Mouse (Mus musculus) liver, embryonic 12.5 days (tissue): ENCODE data around the gene Gcnt7. TPM values are rescaled to one million over a fixed set of nuclear protein-coding genes. Genes with fewer than 3 reads are reported as not detected.

Experiments used
- ATAC-seq: fragments of 200-750 bp; cut with Nextera tagmentation; 2 replicates; pipeline ENCODE4 v1.8.0; 2017; ENCODE audit warnings: moderate number of reproducible peaks, mild to moderate bottlenecking, moderate library complexity
- H3K27ac ChIP-seq: fragments of 300-500 bp; sonication (generic); 2 replicates; pipeline ENCODE4 v1.5.1; 2016; ENCODE audit warnings: mild to moderate bottlenecking
- H3K27me3 ChIP-seq: fragments of 300-500 bp; sonication (generic); replicated peaks from 2 replicates; pipeline ENCODE4 v1.6.1; 2016; ENCODE audit warnings: mild to moderate bottlenecking, moderate library complexity
- H3K36me3 ChIP-seq: fragments of 300-500 bp; sonication (generic); 2 replicates; pipeline ENCODE4 v1.6.1; 2016; ENCODE audit warnings: mild to moderate bottlenecking, moderate library complexity
- H3K4me1 ChIP-seq: fragments of 300-500 bp; sonication (generic); 2 replicates; pipeline ENCODE4 v1.6.1; 2016
- H3K4me2 ChIP-seq: fragments of 300-500 bp; sonication (generic); 2 replicates; pipeline ENCODE4 v1.6.1; 2016; ENCODE audit warnings: mild to moderate bottlenecking, moderate library complexity
- H3K4me3 ChIP-seq: fragments of 300-500 bp; sonication (generic); 2 replicates; pipeline ENCODE4 v1.5.1; 2016; ENCODE audit warnings: mild to moderate bottlenecking, moderate library complexity
- H3K9ac ChIP-seq: fragments of 300-500 bp; sonication (generic); 2 replicates; pipeline ENCODE4 v1.6.1; 2016; ENCODE audit warnings: mild to moderate bottlenecking, moderate library complexity
- H3K9me3 ChIP-seq: fragments of 300-500 bp; sonication (generic); replicated peaks from 2 replicates; pipeline ENCODE4 v1.6.1; 2016; ENCODE audit warnings: mild to moderate bottlenecking, moderate library complexity
- WGBS: fragments of 180-500 bp; shearing (Covaris S2); methylation state at CpG from one replicate; pipeline ENCODE4 v1.1.7; 2016; ENCODE audit not compliant: insufficient replicate concordance; 5-methylcytosine and 5-hydroxymethylcytosine counted together
- polyA plus RNA-seq: library from polyadenylated mRNA; unstranded; fragments of >200 nt; fragmentation: Nextera tagmentation; extraction: Ambion mirVana; gene quantifications from 2 replicates; pipeline ENCODE4 v1.2.1, GENCODE M21; 2016

Gcnt7 gene
- polyA plus RNA-seq, 1 experiment from 2014 or later = 1.1 TPM

DNA sequence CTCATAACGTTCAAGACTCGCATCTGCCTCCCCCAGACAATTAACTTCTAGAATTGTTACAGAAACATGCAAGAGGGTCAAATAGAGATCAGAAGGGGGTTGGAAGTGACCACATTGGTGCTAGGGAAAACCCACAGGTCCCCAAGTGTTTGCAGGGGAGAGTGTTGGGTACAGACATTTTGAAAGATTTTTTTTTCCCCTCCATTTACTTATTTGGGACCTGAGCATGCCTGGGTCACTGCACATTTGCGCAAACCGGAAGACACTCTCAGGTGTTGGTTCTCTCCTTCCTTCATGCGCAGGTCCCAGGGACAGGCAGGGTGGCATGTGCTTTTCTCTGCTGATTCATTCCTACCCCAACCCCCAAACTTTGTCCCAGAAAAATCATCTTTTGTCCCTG is 41.5 kb downstream of the Gcnt7 start:
- Histone ChIP-seq H3K9ac (no peak overlapping the region), H3K4me1 (peaks cover 25% of the 10 kb centered on the region), H3K36me3 (no peaks in the 10 kb centered on the region), H3K27ac (no peak overlapping the region), H3K4me3 (no peak overlapping the region), H3K27me3 (no peaks in the 10 kb centered on the region), H3K4me2 (no peak overlapping the region), H3K9me3 (no peaks in the 10 kb centered on the region)
- no peak for ATAC-seq
- 75% methylated on average over 5 of the region's 5 CpGs for WGBS

DNA sequence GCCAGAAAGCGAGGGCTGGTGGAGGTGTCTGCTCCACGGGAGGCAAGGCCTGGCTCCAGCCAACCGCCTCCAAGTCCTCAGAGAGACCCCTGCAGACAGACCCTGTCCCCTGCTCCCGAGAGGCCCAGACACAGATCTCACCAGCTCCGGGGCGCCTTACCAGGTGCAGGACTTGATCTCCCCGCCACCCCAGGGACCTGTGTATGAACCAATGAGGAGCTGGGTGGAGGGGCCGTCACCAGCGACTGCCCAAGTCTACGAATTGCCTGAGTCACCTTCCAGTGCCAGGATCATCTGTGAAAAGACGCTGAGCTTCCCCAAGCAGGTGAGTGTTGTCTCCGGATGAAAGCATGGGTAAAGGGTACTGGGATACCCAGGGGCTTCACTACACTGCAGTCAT is 42.2 kb downstream of the Gcnt7 start:
- Histone ChIP-seq H3K36me3 (no peaks in the 10 kb centered on the region), H3K27ac (no peak overlapping the region), H3K4me2 (no peak overlapping the region), H3K9ac (no peak overlapping the region), H3K4me3 (no peak overlapping the region), H3K4me1 (peaks cover 25% of the 10 kb centered on the region), H3K27me3 (no peaks in the 10 kb centered on the region), H3K9me3 (no peaks in the 10 kb centered on the region)
- WGBS = 71% methylated on average over 12 of the region's 12 CpGs
- ATAC-seq = no peak

DNA sequence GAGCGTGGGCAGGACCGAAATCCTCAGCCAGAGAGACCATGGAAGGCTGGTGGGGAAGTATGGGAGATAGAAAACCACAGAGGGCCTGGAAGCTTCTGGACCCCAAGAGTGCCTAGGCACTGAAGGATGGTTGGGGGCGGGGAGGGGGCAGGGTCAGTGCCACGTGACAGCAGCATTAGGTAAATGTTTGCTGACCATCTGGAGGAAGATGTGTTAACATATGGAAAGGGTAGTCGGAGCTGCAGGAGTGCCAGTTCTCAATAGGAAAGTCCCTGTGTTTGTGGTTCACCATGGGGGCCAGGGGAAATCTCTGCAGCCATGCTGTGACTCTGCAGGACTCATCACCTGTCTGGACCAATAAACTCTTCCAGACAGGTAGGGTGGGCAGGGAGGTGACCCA is 44.5 kb downstream of the Gcnt7 start:
- Histone ChIP-seq H3K27me3 (no peaks in the 10 kb centered on the region), H3K9me3 (no peaks in the 10 kb centered on the region), H3K9ac (no peak overlapping the region), H3K27ac (no peak overlapping the region), H3K4me1 (peaks cover 25% of the 10 kb centered on the region), H3K4me2 (no peak overlapping the region), H3K36me3 (no peaks in the 10 kb centered on the region), H3K4me3 (no peak overlapping the region)
- no peak for ATAC-seq
- 38% methylated on average over 5 of the region's 5 CpGs for WGBS

DNA sequence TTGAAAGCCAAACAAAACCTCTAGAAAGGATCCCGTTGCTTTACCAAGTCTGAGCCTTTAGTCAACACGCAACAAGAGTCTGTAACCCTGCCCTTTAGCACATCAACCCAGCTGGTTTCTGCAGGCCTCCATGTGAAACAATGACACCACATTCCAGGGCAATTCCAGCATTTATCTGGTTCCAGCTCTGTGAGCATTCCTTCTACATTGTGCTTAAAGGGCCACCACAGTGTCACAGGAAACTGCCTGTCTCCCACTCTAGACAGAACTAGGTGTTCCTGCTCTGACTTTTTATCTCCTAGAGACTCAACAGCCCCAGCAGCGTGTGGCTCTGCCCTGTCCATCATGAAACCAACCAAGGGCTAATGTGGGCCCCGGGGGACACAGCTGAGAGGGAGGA is 45.1 kb downstream of the Gcnt7 start:
- peak; percentile 48; the same call in 1 of the 2 replicates for ATAC-seq
- 27% methylated on average over 4 of the region's 4 CpGs for WGBS
- Histone ChIP-seq H3K9ac (no peak overlapping the region), H3K9me3 (no peaks in the 10 kb centered on the region), H3K27ac (no peak overlapping the region), H3K36me3 (no peaks in the 10 kb centered on the region), H3K4me1 (peaks cover 25% of the 10 kb centered on the region), H3K4me3 (no peak overlapping the region), H3K4me2 (no peak overlapping the region), H3K27me3 (no peaks in the 10 kb centered on the region)

DNA sequence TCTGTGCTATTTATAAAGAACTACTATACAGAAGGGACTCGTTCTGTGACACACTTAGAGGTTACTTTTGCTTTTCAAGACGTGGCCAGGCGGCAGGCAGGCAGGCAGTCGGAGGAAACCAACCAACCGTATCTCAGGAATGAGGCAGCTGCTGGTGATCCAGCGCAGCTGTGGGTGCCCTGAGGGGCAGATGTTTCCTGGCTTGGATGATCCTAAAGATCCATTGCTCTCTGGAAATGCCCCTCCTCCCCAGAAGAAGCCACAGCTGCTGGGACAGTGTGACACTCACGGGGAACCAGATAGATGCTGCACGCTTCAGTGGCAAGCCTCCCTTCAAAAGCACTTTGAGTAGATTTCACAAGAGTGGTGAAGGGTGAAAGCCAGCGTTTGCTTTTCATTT is 45.9 kb downstream of the Gcnt7 start:
- no peak overlapping the region for H3K27ac ChIP-seq
- H3K4me3 ChIP-seq = no peak overlapping the region

DNA sequence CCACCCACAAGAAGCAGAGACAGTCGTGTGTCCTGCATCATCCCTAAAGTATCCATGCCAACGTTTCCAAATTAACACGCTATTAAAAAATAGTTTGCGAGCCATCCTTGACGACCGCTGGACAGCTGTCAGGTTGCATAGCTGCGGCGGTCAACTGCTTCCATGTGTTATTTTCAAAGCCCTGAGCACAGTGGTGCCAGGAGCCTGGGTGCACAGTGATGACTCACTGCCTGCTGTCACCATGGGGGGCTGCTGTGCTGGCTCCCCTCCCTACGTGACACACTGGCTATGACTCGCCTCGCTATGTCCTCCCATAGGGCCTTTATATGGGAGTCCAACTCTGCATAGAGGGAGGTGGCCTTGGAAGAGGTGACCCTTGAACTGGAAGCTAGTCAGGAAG is 47.3 kb downstream of the Gcnt7 start:
- Histone ChIP-seq H3K4me3 (no peak overlapping the region), H3K27me3 (no peaks in the 10 kb centered on the region), H3K9me3 (no peaks in the 10 kb centered on the region), H3K36me3 (no peaks in the 10 kb centered on the region), H3K4me2 (no peak overlapping the region), H3K27ac (no peak overlapping the region), H3K4me1 (peaks cover 18% of the 10 kb centered on the region), H3K9ac (no peak overlapping the region)
- 73% methylated on average over 11 of the region's 11 CpGs for WGBS
- ATAC-seq = peak; percentile 21; the same call in 1 of the 2 replicates

More for the DNA sequence above, 45.9 kb downstream of the Gcnt7 start:
- H3K36me3 ChIP-seq = no peaks in the 10 kb centered on the region
- 10% methylated on average over 9 of the region's 9 CpGs for whole genome bisulfite sequencing
- H3K9me3 ChIP-seq = no peaks in the 10 kb centered on the region
- peaks cover 18% of the 10 kb centered on the region for H3K4me1 ChIP-seq
- peak; percentile 56 for ATAC-seq
- H3K9ac ChIP-seq = no peak overlapping the region
- H3K27me3 ChIP-seq = no peaks in the 10 kb centered on the region
- H3K4me2 ChIP-seq = peak overlapping the region; percentile 22; the same call in 1 of the 2 replicates

DNA sequence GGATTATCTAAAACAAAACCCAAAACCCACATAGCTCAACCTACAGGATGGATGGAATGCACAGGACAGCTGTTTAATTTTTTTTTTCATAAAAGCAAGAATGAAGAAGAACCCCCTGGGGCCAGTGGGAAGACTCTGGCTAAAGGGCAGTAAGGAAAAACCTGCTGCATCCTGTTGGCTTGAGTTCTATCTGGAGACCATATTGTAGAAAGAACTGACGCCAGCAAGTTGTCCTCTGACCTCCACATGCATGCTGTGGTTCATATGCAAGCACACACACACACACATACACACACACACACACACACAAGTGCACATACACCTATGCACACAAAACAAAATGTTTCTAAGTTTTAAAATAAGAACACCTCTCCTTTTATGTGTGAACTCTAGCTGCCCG is 47.7 kb downstream of the Gcnt7 start:
- Histone ChIP-seq H3K36me3 (no peaks in the 10 kb centered on the region), H3K27me3 (no peaks in the 10 kb centered on the region), H3K4me3 (no peak overlapping the region), H3K9ac (no peak overlapping the region), H3K4me2 (no peak overlapping the region), H3K4me1 (peaks cover 18% of the 10 kb centered on the region), H3K9me3 (no peaks in the 10 kb centered on the region), H3K27ac (no peak overlapping the region)
- no peak for ATAC-seq
- 43% methylated on average over 2 of the region's 2 CpGs for WGBS

DNA sequence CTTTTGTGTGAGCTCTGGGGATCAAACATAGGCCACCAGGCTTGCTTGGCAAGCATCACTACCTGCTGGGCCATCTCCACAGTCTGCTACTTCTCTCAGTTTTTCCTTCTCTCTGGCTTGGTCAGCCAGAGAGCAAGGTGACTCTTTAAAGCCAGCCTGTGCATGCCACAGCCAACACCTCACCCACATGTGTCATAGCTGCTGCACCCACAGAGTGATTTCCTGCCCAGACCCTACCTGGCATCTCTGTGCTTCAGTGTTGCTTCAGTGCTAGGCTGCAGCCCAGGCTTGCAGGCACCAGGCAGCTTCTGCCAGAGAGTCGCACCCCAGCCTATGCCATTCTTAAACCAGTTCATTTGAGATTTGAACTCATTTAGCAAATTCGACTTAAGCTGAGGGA is 50.9 kb downstream of the Gcnt7 start:
- no peak overlapping the region for H3K4me3 ChIP-seq
- no peaks in the 10 kb centered on the region for H3K36me3 ChIP-seq
- H3K4me1 ChIP-seq = peaks cover 3% of the 10 kb centered on the region
- H3K9ac ChIP-seq = no peak overlapping the region
- no peak overlapping the region for H3K4me2 ChIP-seq
- 58% methylated on average over 2 of the region's 2 CpGs for WGBS
- H3K9me3 ChIP-seq = no peaks in the 10 kb centered on the region
- H3K27me3 ChIP-seq = no peaks in the 10 kb centered on the region
- no peak for ATAC-seq
- H3K27ac ChIP-seq = no peak overlapping the region

DNA sequence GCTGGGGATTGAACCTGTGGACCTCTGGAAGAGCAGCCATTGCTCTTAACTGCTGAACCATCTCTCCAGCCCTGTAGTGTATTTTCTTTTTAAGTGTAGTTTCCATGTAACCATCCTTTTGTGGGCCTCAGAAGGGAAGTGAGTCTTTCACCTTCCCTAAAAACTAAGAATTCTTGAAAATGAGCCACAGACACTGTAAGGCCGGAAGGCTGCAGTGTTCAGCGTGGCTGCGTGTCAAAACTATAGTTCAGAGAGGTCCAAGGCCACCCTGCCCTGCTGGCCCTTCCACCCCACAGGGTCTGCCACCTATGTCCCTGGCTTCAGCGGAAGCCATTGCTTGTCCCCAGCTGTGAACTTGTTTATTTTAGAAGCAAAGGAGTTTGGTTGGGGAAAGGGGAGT is 52.2 kb downstream of the Gcnt7 start:
- Histone ChIP-seq H3K4me3 (no peak overlapping the region), H3K4me2 (no peak overlapping the region), H3K9ac (no peak overlapping the region), H3K9me3 (no peaks in the 10 kb centered on the region), H3K27ac (no peak overlapping the region), H3K4me1 (peaks cover 9% of the 10 kb centered on the region), H3K36me3 (no peaks in the 10 kb centered on the region), H3K27me3 (no peaks in the 10 kb centered on the region)
- no peak for ATAC-seq
- 39% methylated on average over 4 of the region's 4 CpGs for WGBS

DNA sequence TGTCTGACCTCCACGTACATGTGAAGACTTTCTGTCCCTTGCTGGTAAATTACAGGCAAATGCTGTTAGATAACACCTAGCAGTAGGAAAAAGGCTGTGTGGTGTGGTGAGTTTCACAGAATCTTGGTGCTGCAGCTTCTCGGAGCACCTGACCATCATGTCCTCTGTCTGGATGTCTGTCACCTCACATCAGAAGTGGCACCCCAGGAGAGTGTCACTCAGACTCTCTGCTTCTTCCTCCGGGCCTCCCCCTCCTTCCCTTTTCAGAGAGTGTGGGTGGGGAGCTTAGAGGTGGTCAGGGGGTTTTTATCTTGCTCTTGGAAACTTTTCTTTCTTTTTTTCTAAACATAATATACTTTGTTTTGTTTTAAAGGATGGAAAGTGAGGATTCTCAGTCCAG is 53.4 kb downstream of the Gcnt7 start:
- H3K27me3 ChIP-seq = no peaks in the 10 kb centered on the region
- no peaks in the 10 kb centered on the region for H3K9me3 ChIP-seq
- H3K27ac ChIP-seq = no peak overlapping the region
- H3K9ac ChIP-seq = no peak overlapping the region
- H3K4me3 ChIP-seq = no peak overlapping the region
- no peak for ATAC-seq
- peaks cover 14% of the 10 kb centered on the region for H3K4me1 ChIP-seq
- WGBS = 32% methylated on average over 3 of the region's 3 CpGs
- no peaks in the 10 kb centered on the region for H3K36me3 ChIP-seq
- no peak overlapping the region for H3K4me2 ChIP-seq

DNA sequence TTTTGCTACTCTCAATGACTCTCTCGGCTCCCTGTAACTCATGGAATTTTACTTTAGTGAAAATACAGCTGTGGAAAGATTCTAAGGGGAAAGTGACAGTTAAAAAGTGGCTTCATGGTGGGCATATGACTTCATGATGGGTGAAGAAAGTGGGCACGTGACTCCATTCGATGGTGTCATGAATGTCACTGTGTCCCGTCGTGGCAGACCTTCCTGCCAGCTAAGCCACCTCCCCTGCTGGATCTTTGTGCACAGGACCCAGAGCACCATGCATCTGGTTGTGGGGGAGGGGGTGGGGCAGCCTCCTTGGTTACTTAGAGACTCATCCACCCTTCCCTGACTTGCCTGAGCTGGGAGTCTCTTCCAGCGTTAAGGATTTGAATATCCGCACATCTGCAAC is 54.2 kb downstream of the Gcnt7 start:
- H3K9ac ChIP-seq = no peak overlapping the region
- H3K4me3 ChIP-seq = no peak overlapping the region
- 59% methylated on average over 7 of the region's 7 CpGs for WGBS
- H3K27me3 ChIP-seq = no peaks in the 10 kb centered on the region
- H3K4me2 ChIP-seq = no peak overlapping the region
- ATAC-seq = no peak
- no peaks in the 10 kb centered on the region for H3K9me3 ChIP-seq
- no peak overlapping the region for H3K27ac ChIP-seq
- H3K4me1 ChIP-seq = peaks cover 19% of the 10 kb centered on the region
- no peaks in the 10 kb centered on the region for H3K36me3 ChIP-seq

DNA sequence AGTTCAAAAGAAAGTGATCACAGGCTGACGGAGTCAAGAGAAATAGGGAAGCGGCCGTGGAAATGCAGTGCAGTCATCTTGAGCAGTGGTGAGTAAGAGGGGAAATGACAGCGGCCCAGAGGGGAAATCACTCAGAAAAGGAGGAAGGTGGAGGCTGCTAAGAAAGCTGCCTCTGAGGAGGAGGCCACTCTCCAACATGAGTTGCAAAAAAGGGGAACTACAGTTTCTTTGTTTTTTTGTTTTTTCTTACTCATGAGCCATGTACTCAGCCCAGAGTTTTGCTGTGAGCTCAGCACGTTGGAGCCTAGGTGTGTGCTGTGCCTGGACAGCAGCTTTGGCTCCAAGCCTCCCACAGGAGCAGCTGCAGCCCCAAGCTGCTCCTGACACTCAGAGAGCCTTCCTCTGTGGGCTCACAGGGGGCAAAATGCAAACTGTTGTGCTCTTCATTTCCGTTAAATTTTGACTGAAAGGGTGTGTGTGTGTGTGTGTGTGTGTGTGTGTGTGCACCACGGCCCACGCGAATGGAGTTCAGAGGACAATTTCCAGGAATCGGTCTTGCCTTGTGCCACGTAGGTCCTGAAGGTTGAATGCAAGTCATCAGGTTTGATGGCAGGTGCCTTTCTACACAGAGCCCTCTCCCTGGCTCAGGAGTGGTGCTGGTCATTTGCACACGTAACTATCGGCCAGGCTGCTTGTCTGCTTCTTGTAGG is 57.1 kb downstream of the Gcnt7 start:
- Histone ChIP-seq H3K27ac (peak overlapping the region; percentile 68), H3K9me3 (no peaks in the 10 kb centered on the region), H3K36me3 (no peaks in the 10 kb centered on the region), H3K4me1 (peaks cover 33% of the 10 kb centered on the region), H3K4me3 (no peak overlapping the region), H3K4me2 (peak overlapping the region; percentile 18; the same call in 1 of the 2 replicates), H3K27me3 (no peaks in the 10 kb centered on the region), H3K9ac (no peak overlapping the region)
- WGBS = 34% methylated on average over 13 of the region's 13 CpGs
- ATAC-seq = peak; percentile 38; the same call in 1 of the 2 replicates
